Mouse (Mus musculus): ENCODE measurements around the gene Hid1.
"Not testable (repeated sequence)": the region's sequence is repeated elsewhere in the genome, so short reads cannot be mapped to it uniquely, and the experiment has no call there.

Gene Hid1

GRCm38 (mm10) chr11:115367395-115367944 is at the start of gene Hid1:
TSS of gene Hid1 (minus strand) at chr11:115367756.
- DNase-seq = peak; percentile 87

- no peak for DNase-seq
Observed at GRCm38 (mm10) chr11:115409556-115409955, 42.0 kb upstream of the Hid1 start.

GRCm38 (mm10) chr11:115408266-115408920 is 40.8 kb upstream of the Hid1 start:
- peak; percentile 16 for DNase-seq

GRCm38 (mm10) chr11:115406858-115407401 is 39.4 kb upstream of the Hid1 start:
- DNase-seq = peak; percentile 15

- no peak for DNase-seq
Observed at GRCm38 (mm10) chr11:115405723-115406122, 38.2 kb upstream of the Hid1 start.

GRCm38 (mm10) chr11:115403338-115404124 is 36.0 kb upstream of the Hid1 start, which contains the start of gene Mrpl58:
TSS of gene Mrpl58 (plus strand) at chr11:115403752.
- peak; percentile 87 for DNase-seq

- DNase-seq = no peak
Observed at GRCm38 (mm10) chr11:115400630-115401391, 33.3 kb upstream of the Hid1 start.

GRCm38 (mm10) chr11:115400126-115400525 is 32.6 kb upstream of the Hid1 start:
- no peak for DNase-seq

GRCm38 (mm10) chr11:115398085-115398484 is 30.5 kb upstream of the Hid1 start:
- DNase-seq = no peak

- DNase-seq = no peak
Observed at GRCm38 (mm10) chr11:115393721-115394325, 26.3 kb upstream of the Hid1 start.

GRCm38 (mm10) chr11:115391358-115391757 is 23.8 kb upstream of the Hid1 start:
- DNase-seq = no peak

GRCm38 (mm10) chr11:115386859-115387258 is 19.3 kb upstream of the Hid1 start:
- DNase-seq = not testable (repeated sequence)

GRCm38 (mm10) chr11:115384587-115384986 is 17.0 kb upstream of the Hid1 start:
- no peak for DNase-seq

GRCm38 (mm10) chr11:115383701-115384474 is 16.3 kb upstream of the Hid1 start:
- peak; percentile 58 for DNase-seq

- no peak for DNase-seq
Observed at GRCm38 (mm10) chr11:115382891-115383290, 15.3 kb upstream of the Hid1 start.

- peak; percentile 96 for DNase-seq
Observed at GRCm38 (mm10) chr11:115381743-115382539, 14.4 kb upstream of the Hid1 start, which contains the start of gene Cdr2l. TSS of gene Cdr2l (plus strand) at chr11:115381916.

- no peak for DNase-seq
Observed at GRCm38 (mm10) chr11:115381276-115381675, 13.7 kb upstream of the Hid1 start.

- DNase-seq = no peak
Observed at GRCm38 (mm10) chr11:115377854-115378253, 10.3 kb upstream of the Hid1 start.

GRCm38 (mm10) chr11:115377254-115377653 is 9.7 kb upstream of the Hid1 start:
- no peak for DNase-seq

- no peak for DNase-seq
Observed at GRCm38 (mm10) chr11:115376722-115377121, 9.2 kb upstream of the Hid1 start.

Data from lung, postnatal 36 days (tissue).